Mouse (Mus musculus) neural tube, embryonic 12.5 days (tissue): ENCODE data around the gene Gpr15. TPM values are rescaled to one million over a fixed set of nuclear protein-coding genes. Genes with fewer than 3 reads are reported as not detected.

Experiments
- ATAC-seq: fragments of 200-750 bp; cut with Nextera tagmentation; 2 replicates; pipeline ENCODE4 v1.8.0; 2017; ENCODE audit warnings: low read depth, mild to moderate bottlenecking, moderate TSS enrichment, moderate library complexity; ENCODE audit not compliant: low FRiP score
- H3K27ac ChIP-seq: fragments of 300-500 bp; sonication (generic); 2 replicates; pipeline ENCODE4 v1.5.1; 2016
- H3K27me3 ChIP-seq: fragments of 300-500 bp; sonication (generic); replicated peaks from 2 replicates; pipeline ENCODE4 v1.6.1; 2016; ENCODE audit warnings: mild to moderate bottlenecking
- H3K36me3 ChIP-seq: fragments of 300-500 bp; sonication (generic); 2 replicates; pipeline ENCODE4 v1.6.1; 2016; ENCODE audit warnings: mild to moderate bottlenecking
- H3K4me1 ChIP-seq: fragments of 300-500 bp; sonication (generic); 2 replicates; pipeline ENCODE4 v1.6.1; 2016
- H3K4me2 ChIP-seq: fragments of 300-500 bp; sonication (generic); replicated peaks from 2 replicates; pipeline ENCODE4 v1.6.1; 2016; ENCODE audit warnings: mild to moderate bottlenecking
- H3K4me3 ChIP-seq: fragments of 300-500 bp; sonication (generic); 2 replicates; pipeline ENCODE4 v1.5.1; 2016
- H3K9ac ChIP-seq: fragments of 300-500 bp; sonication (generic); 2 replicates; pipeline ENCODE4 v1.6.1; 2016; ENCODE audit warnings: mild to moderate bottlenecking
- H3K9me3 ChIP-seq: fragments of 300-500 bp; sonication (generic); 2 replicates; pipeline ENCODE4 v1.6.1; 2016; ENCODE audit warnings: mild to moderate bottlenecking
- WGBS: fragments of 180-500 bp; shearing (Covaris S2); methylation state at CpG from one replicate; pipeline ENCODE4 v1.1.7; 2016; 5-methylcytosine and 5-hydroxymethylcytosine counted together
- polyA plus RNA-seq: library from polyadenylated mRNA; unstranded; fragments of >200 nt; fragmentation: Nextera tagmentation; extraction: Ambion mirVana; gene quantifications from 2 replicates; pipeline ENCODE4 v1.2.1, GENCODE M21; 2016

Gene Gpr15
- not detected in 2 replicates for polyA plus RNA-seq

DNA sequence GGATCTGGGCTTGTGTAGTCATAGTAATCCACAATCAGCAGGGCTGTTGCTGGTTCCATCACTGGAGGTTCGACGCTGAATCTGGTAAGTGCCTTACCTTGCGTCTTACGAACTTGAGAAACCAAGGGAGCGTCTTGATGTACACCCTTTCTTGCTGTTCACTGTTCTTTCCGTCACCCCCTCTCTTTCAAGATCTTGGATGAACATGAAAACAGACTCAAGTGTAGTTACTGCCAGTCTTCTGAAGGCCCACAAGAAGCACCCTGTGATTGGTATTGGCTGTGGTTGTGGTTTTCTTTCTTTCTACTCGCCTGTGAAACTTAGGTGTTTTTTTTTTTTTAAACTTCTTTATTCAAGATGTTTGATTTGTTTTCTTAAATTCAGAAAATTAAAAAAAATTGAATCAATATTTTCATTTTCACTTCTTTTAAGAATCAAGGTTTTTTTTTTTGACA lies at the start of gene Gpr15:
Gpr15 (minus strand) TSS at position 405 of the 455 bp plus-strand sequence.
- WGBS, result 91% methylated on average over 7 of the region's 7 CpGs
- H3K4me1 ChIP-seq, result no peaks in the 10 kb centered on the region
- H3K9ac ChIP-seq, result no peak within 1 kb of the TSS
- ATAC-seq, result no peak
- no peak within 1 kb of the TSS for H3K4me3 ChIP-seq
- H3K27me3 ChIP-seq, result no peaks in the 10 kb centered on the region
- H3K36me3 ChIP-seq, result no peaks in the 10 kb centered on the region
- no peaks in the 10 kb centered on the region for H3K9me3 ChIP-seq
- H3K4me2 ChIP-seq, result no peak within 1 kb of the TSS
- no peak within 1 kb of the TSS for H3K27ac ChIP-seq

DNA sequence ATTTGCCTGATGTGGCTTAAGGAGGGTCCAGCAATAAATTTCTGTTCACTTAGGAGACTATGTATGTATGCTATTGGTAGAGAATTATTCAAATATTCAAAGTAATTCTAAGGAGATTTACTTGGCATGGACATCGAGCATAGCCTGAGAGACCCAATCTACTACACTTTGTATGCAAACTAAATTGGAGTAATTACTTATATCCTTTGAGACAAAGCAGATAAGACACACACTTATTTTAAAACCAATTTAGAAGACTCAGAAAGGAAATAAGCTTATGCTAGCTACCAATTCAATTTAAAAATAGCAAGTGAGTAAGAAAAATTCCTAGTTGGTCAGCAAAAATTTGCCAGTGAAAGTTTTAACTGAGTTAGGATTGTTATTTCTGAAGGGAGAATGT lies 44.2 kb upstream of the Gpr15 start, which contains the start of gene Olfr172:
Olfr172 (minus strand) TSS at position 101 of the 400 bp plus-strand sequence.
- Histone ChIP-seq H3K4me2 (no peak within 1 kb of the TSS), H3K27ac (no peak within 1 kb of the TSS), H3K36me3 (no peaks in the 10 kb centered on the region), H3K27me3 (no peaks in the 10 kb centered on the region), H3K9me3 (no peaks in the 10 kb centered on the region), H3K4me1 (no peaks in the 10 kb centered on the region), H3K4me3 (no peak within 1 kb of the TSS), H3K9ac (no peak within 1 kb of the TSS)
- ATAC-seq, result no peak
- WGBS, result 90% methylated on average over 1 of the region's 1 CpGs

DNA sequence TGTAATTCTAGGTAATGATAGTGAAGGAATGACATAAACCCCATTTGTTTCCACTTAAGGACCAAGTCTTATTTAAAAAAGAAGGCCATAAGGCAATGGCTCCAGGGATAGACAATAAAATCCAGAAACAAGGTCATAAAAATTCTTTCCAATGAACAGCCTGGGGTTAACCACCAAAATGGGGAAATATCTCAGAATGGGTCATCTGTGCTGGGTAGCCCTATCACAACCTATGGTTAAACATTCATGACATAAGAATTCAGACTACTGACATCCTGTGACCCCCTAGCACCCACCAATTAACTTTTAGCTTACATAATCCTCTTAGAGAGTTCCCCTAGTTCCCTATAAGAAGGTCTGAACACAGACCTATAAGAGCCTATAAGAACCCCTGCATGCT lies 37.3 kb upstream of the Gpr15 start:
- Histone ChIP-seq H3K4me1 (no peaks in the 10 kb centered on the region), H3K27me3 (no peaks in the 10 kb centered on the region), H3K36me3 (no peaks in the 10 kb centered on the region), H3K4me3 (no peak overlapping the region), H3K9ac (no peak overlapping the region), H3K9me3 (no peaks in the 10 kb centered on the region), H3K4me2 (no peak overlapping the region), H3K27ac (no peak overlapping the region)
- no peak for ATAC-seq

- Histone ChIP-seq H3K9me3 (no peaks in the 10 kb centered on the region), H3K4me3 (no peak overlapping the region), H3K27me3 (no peaks in the 10 kb centered on the region), H3K4me1 (no peaks in the 10 kb centered on the region), H3K27ac (no peak overlapping the region), H3K36me3 (no peaks in the 10 kb centered on the region), H3K4me2 (no peak overlapping the region), H3K9ac (no peak overlapping the region)
- 21% methylated on average over 1 of the region's 1 CpGs for WGBS
- ATAC-seq, result no peak
These were observed 32.4 kb upstream of the Gpr15 start for GRCm38 (mm10) chr16:58751314-58751713.

- H3K4me1 ChIP-seq, result no peaks in the 10 kb centered on the region
- no peak for ATAC-seq
- H3K9ac ChIP-seq, result no peak overlapping the region
- no peak overlapping the region for H3K4me3 ChIP-seq
- H3K4me2 ChIP-seq, result no peak overlapping the region
- no peaks in the 10 kb centered on the region for H3K9me3 ChIP-seq
- H3K36me3 ChIP-seq, result no peaks in the 10 kb centered on the region
- no peak overlapping the region for H3K27ac ChIP-seq
- no peaks in the 10 kb centered on the region for H3K27me3 ChIP-seq
- WGBS, result 84% methylated on average over 4 of the region's 4 CpGs
These were observed 27.8 kb upstream of the Gpr15 start for GRCm38 (mm10) chr16:58746715-58747114.

DNA sequence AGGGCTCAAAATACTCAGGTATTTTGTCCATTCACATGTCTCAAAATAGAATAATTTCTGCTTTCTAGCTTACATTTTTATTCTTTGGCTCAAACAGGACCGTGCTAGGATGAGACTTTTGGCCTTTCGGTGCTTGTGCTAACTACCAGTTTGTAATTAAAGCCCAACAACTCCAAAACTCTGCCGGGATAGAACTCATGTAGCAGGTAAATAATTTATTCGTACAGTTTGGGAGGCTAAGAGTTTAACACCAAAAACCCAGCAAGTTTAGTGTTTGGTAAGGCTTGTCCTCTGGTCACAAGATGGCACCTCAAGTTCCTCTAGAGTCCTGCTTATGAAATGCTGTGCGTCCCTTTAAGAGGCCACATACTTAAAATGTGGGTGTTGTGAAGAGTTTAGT lies 21.9 kb upstream of the Gpr15 start:
- no peak for ATAC-seq
- WGBS, result 94% methylated on average over 5 of the region's 5 CpGs
- Histone ChIP-seq H3K27ac (no peak overlapping the region), H3K27me3 (no peaks in the 10 kb centered on the region), H3K36me3 (no peaks in the 10 kb centered on the region), H3K9ac (no peak overlapping the region), H3K9me3 (no peaks in the 10 kb centered on the region), H3K4me3 (no peak overlapping the region), H3K4me2 (no peak overlapping the region), H3K4me1 (no peaks in the 10 kb centered on the region)

GRCm38 (mm10) chr16:58738800-58739199 lies 19.9 kb upstream of the Gpr15 start:
- no peak overlapping the region for H3K4me2 ChIP-seq
- WGBS, result 89% methylated on average over 1 of the region's 1 CpGs

GRCm38 (mm10) chr16:58738205-58738604 lies 19.3 kb upstream of the Gpr15 start:
- no peaks in the 10 kb centered on the region for H3K27me3 ChIP-seq
- H3K9me3 ChIP-seq, result no peaks in the 10 kb centered on the region
- H3K4me3 ChIP-seq, result no peak overlapping the region
- peaks cover 9% of the 10 kb centered on the region for H3K36me3 ChIP-seq
- ATAC-seq, result no peak
- H3K9ac ChIP-seq, result no peak overlapping the region
- no peak overlapping the region for H3K4me2 ChIP-seq
- WGBS, result 85% methylated on average over 4 of the region's 4 CpGs
- no peak overlapping the region for H3K27ac ChIP-seq
- no peaks in the 10 kb centered on the region for H3K4me1 ChIP-seq

More at GRCm38 (mm10) chr16:58738800-58739199, 19.9 kb upstream of the Gpr15 start:
- H3K9me3 ChIP-seq, result no peaks in the 10 kb centered on the region
- H3K9ac ChIP-seq, result no peak overlapping the region
- H3K4me1 ChIP-seq, result no peaks in the 10 kb centered on the region
- no peak for ATAC-seq
- no peak overlapping the region for H3K27ac ChIP-seq
- H3K36me3 ChIP-seq, result peaks cover 9% of the 10 kb centered on the region
- H3K4me3 ChIP-seq, result no peak overlapping the region
- no peaks in the 10 kb centered on the region for H3K27me3 ChIP-seq

- Histone ChIP-seq H3K27me3 (no peaks in the 10 kb centered on the region), H3K9me3 (no peaks in the 10 kb centered on the region), H3K9ac (peak overlapping the region; percentile 82), H3K4me1 (peaks cover 7% of the 10 kb centered on the region; the same call in 1 of the 2 replicates), H3K36me3 (peaks cover 28% of the 10 kb centered on the region), H3K27ac (peak overlapping the region; percentile 66), H3K4me2 (peak overlapping the region; percentile 69), H3K4me3 (peak overlapping the region; percentile 80)
- ATAC-seq, result peak; percentile 94
- WGBS, result 1% methylated on average over 29 of the region's 31 CpGs
These were observed 9.4 kb upstream of the Gpr15 start for GRCm38 (mm10) chr16:58728176-58728671.

GRCm38 (mm10) chr16:58727477-58728131 lies 8.7 kb upstream of the Gpr15 start, which contains the start of gene Cldnd1:
Cldnd1 (plus strand) TSS chr16:58727910.
- peak; percentile 100 for ATAC-seq
- H3K9ac ChIP-seq, result peak within 1 kb of the TSS; percentile 82
- H3K27ac ChIP-seq, result peak within 1 kb of the TSS; percentile 66
- no peaks in the 10 kb centered on the region for H3K27me3 ChIP-seq
- peak within 1 kb of the TSS; percentile 69 for H3K4me2 ChIP-seq
- H3K9me3 ChIP-seq, result no peaks in the 10 kb centered on the region
- peaks cover 7% of the 10 kb centered on the region; the same call in 1 of the 2 replicates for H3K4me1 ChIP-seq
- WGBS, result 3% methylated on average over 35 of the region's 35 CpGs
- H3K36me3 ChIP-seq, result peaks cover 25% of the 10 kb centered on the region
- peak within 1 kb of the TSS; percentile 80 for H3K4me3 ChIP-seq

GRCm38 (mm10) chr16:58726680-58727476 lies 8.0 kb upstream of the Gpr15 start:
- ATAC-seq, result no peak
- Histone ChIP-seq H3K9ac (no peak overlapping the region), H3K4me3 (no peak overlapping the region), H3K27me3 (no peaks in the 10 kb centered on the region), H3K9me3 (no peaks in the 10 kb centered on the region), H3K36me3 (peaks cover 18% of the 10 kb centered on the region), H3K27ac (no peak overlapping the region), H3K4me1 (peaks cover 7% of the 10 kb centered on the region; the same call in 1 of the 2 replicates), H3K4me2 (peak overlapping the region; percentile 69; the same call in 1 of the 2 replicates)
- 83% methylated on average over 11 of the region's 11 CpGs for WGBS

DNA sequence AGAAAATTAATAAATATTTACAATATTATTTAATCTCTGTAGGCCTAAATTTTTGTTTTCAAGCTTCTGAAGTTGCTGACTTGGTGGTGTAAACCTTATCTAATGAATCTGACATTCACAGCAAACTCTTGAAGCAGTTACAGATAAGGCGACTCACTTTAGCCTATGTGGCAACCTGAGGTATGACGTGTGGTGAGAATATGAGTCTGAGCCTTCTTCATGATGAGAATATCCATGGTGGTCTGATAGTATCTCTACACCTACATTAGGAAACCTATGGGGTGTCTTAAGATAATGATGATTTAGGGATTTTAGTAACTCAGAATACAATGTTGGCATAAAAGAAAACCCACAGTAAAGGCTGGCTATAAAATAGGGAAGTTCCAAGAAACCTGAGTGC lies 3.4 kb upstream of the Gpr15 start:
- Histone ChIP-seq H3K4me3 (no peak overlapping the region), H3K4me1 (no peaks in the 10 kb centered on the region), H3K4me2 (no peak overlapping the region), H3K27ac (no peak overlapping the region), H3K9ac (no peak overlapping the region), H3K27me3 (no peaks in the 10 kb centered on the region), H3K9me3 (no peaks in the 10 kb centered on the region), H3K36me3 (no peaks in the 10 kb centered on the region)
- 93% methylated on average over 2 of the region's 2 CpGs for WGBS
- no peak for ATAC-seq
